8 mouse cellular contexts compared by ENCODE assay signal in genomic region chr2:151535961-151536617, GRCm38 (mm10). TPM values are rescaled to one million over a fixed set of nuclear protein-coding genes. Genes with fewer than 3 reads are reported as not detected.
DNase-seq lines count a peak whose midpoint lies in the region; ATAC-seq and TF ChIP-seq lines count a peak whose summit lies in the region.

No protein-coding gene starts in this region.

- TF ChIP-seq POLR2A in thymus, adult 2 months (IDR thresholded peaks at IDR 0.05; ENCODE audit: control insufficient read depth, extremely low read depth, insufficient read depth, low read length, poor library complexity), result no peak
- TF ChIP-seq POLR2A in small intestine, adult 2 months (IDR thresholded peaks at IDR 0.05; ENCODE audit: low read depth, low read length), result no peak

- H3K4me3 ChIP-seq in thymus, adult 2 months (ENCODE audit: control insufficient read depth, insufficient read depth, low read length), result no peak overlapping the region
- no peak overlapping the region for H3K4me3 ChIP-seq in forebrain, embryonic 10.5 days
- no peak overlapping the region for H3K4me3 ChIP-seq in liver, embryonic 13.5 days (replicated peaks)
- H3K4me3 ChIP-seq in small intestine, adult 2 months (ENCODE audit: low read depth, low read length), result no peak overlapping the region

- H3K36me3 ChIP-seq in thymus, adult 2 months (ENCODE audit: control insufficient read depth, insufficient read depth, low read length), result no peaks in the 10 kb centered on the region
- no peaks in the 10 kb centered on the region for H3K36me3 ChIP-seq in forebrain, embryonic 10.5 days (replicated peaks)
- no peaks in the 10 kb centered on the region for H3K36me3 ChIP-seq in liver, embryonic 13.5 days
- H3K36me3 ChIP-seq in small intestine, adult 2 months (ENCODE audit: control insufficient read depth, insufficient read depth, low read length), result no peaks in the 10 kb centered on the region

- no peaks in the 10 kb centered on the region for H3K9me3 ChIP-seq in forebrain, embryonic 10.5 days
- no peaks in the 10 kb centered on the region for H3K9me3 ChIP-seq in liver, embryonic 13.5 days (replicated peaks)

- no peak overlapping the region for H3K9ac ChIP-seq in liver, embryonic 13.5 days

- TF ChIP-seq CTCF in thymus, adult 2 months (IDR thresholded peaks at IDR 0.05; ENCODE audit: borderline replicate concordance, control insufficient read depth, extremely low read depth, insufficient read depth, low read length, poor library complexity), result no peak
- no peak for TF ChIP-seq CTCF in small intestine, adult 2 months (IDR thresholded peaks at IDR 0.05; ENCODE audit: extremely low read depth, insufficient read length, insufficient replicate concordance, low read depth, low read length)

- ATAC-seq in liver, embryonic 13.5 days (ENCODE audit: low read depth), result 0 out of 2 replicates have a peak, but pooled peaks have one; percentile 32

- peaks cover 27% of the 10 kb centered on the region for H3K4me1 ChIP-seq in thymus, adult 2 months (replicated peaks; ENCODE audit: control insufficient read depth, insufficient read depth, low read length)
- H3K4me1 ChIP-seq in forebrain, embryonic 10.5 days, result peaks cover 13% of the 10 kb centered on the region
- H3K4me1 ChIP-seq in liver, embryonic 13.5 days (replicated peaks), result peaks cover 2% of the 10 kb centered on the region
- peaks cover 4% of the 10 kb centered on the region for H3K4me1 ChIP-seq in small intestine, adult 2 months (ENCODE audit: control insufficient read depth, insufficient read depth, insufficient read length, low read length)

- H3K27ac ChIP-seq in thymus, adult 2 months (ENCODE audit: control insufficient read depth, insufficient read depth, low read length), result peak overlapping the region; percentile 82
- peak overlapping the region; percentile 59 for H3K27ac ChIP-seq in forebrain, embryonic 10.5 days
- H3K27ac ChIP-seq in liver, embryonic 13.5 days, result no peak overlapping the region; the same call in 1 of the 2 replicates
- peak overlapping the region; percentile 27; the same call in 1 of the 2 replicates for H3K27ac ChIP-seq in small intestine, adult 2 months (ENCODE audit: insufficient read depth, low read depth, low read length)

- H3K27me3 ChIP-seq in thymus, adult 2 months (ENCODE audit: control insufficient read depth, insufficient read depth, low read length), result no peaks in the 10 kb centered on the region
- no peaks in the 10 kb centered on the region for H3K27me3 ChIP-seq in forebrain, embryonic 10.5 days (ENCODE audit: poor library complexity, severe bottlenecking)
- no peaks in the 10 kb centered on the region for H3K27me3 ChIP-seq in liver, embryonic 13.5 days
- no peaks in the 10 kb centered on the region for H3K27me3 ChIP-seq in small intestine, adult 2 months (ENCODE audit: control insufficient read depth, insufficient read depth, low read length)

- no peak for DNase-seq in thymus, adult 2 months
- DNase-seq in thymus, postnatal 10 days (ENCODE audit: low spot score in 2 of 2), result no peak
- peak; percentile 35 for DNase-seq in forebrain, embryonic 10.5 days (ENCODE audit: extremely low spot score, low spot score)
- no peak for DNase-seq in liver, embryonic 13.5 days
- no peak for DNase-seq in right cerebral cortex, postnatal 10 days (ENCODE audit: low spot score in 2 of 2)
- DNase-seq in urinary bladder, postnatal 10 days (ENCODE audit: low spot score), result no peak
- DNase-seq in urinary bladder, postnatal 25 days (ENCODE audit: low spot score), result no peak

- H3K4me2 ChIP-seq in liver, embryonic 13.5 days, result no peak overlapping the region

- WGBS in thymus, adult 2 months, result 0% methylated on average over 1 of the region's 1 CpGs
- WGBS in forebrain, embryonic 10.5 days, result 65% methylated on average over 1 of the region's 1 CpGs
- WGBS in liver, embryonic 13.5 days (ENCODE audit: insufficient replicate concordance), result 15% methylated on average over 1 of the region's 1 CpGs
- 17% methylated on average over 1 of the region's 1 CpGs for WGBS in small intestine, adult 2 months

RNA-seq across cellular contexts. Expression of gene Fkbp1a, which starts 6.2 kb away (rescaled TPM):
- 126 and 146 TPM in 2 replicates for polyA plus RNA-seq in thymus, adult 2 months (2012; rRNA removed)
- polyA plus RNA-seq in forebrain, embryonic 10.5 days (2016; fragmentation: Nextera tagmentation; extraction: Ambion mirVana), result 582 and 592 TPM in 2 replicates
- 178 and 198 TPM in 2 replicates for polyA plus RNA-seq in liver, embryonic 13.5 days (2015; fragmentation: Nextera tagmentation; extraction: Ambion mirVana)
- polyA plus RNA-seq in small intestine, adult 2 months (2012; rRNA removed), result 30.6 and 65.0 TPM in 2 replicates

RNA-seq across cellular contexts. Expression of gene Sdcbp2, which starts 36.3 kb away (rescaled TPM):
- 3.5 and 4.6 TPM in 2 replicates for polyA plus RNA-seq in thymus, adult 2 months (2012; rRNA removed)
- polyA plus RNA-seq in forebrain, embryonic 10.5 days (2016; fragmentation: Nextera tagmentation; extraction: Ambion mirVana), result 0.43 and 0.79 TPM in 2 replicates
- 0.25 and 0.33 TPM in 2 replicates for polyA plus RNA-seq in liver, embryonic 13.5 days (2015; fragmentation: Nextera tagmentation; extraction: Ambion mirVana)
- 125 and 228 TPM in 2 replicates for polyA plus RNA-seq in small intestine, adult 2 months (2012; rRNA removed)

RNA-seq across cellular contexts. Expression of gene Nsfl1c, which starts 42.1 kb away (rescaled TPM):
- 64.1 and 79.3 TPM in 2 replicates for polyA plus RNA-seq in thymus, adult 2 months (2012; rRNA removed)
- polyA plus RNA-seq in forebrain, embryonic 10.5 days (2016; fragmentation: Nextera tagmentation; extraction: Ambion mirVana), result 301 and 309 TPM in 2 replicates
- 99.8 and 107 TPM in 2 replicates for polyA plus RNA-seq in liver, embryonic 13.5 days (2015; fragmentation: Nextera tagmentation; extraction: Ambion mirVana)
- 14.4 and 31.1 TPM in 2 replicates for polyA plus RNA-seq in small intestine, adult 2 months (2012; rRNA removed)

Comparison
In these comparisons a context has a peak if more than half of its experiments do, and no peak if none do; other contexts are left out.
1. RNA of gene Sdcbp2, which starts 36.3 kb away (polyA plus RNA-seq): 125 to 228 TPM in small intestine, adult 2 months; 3.5 to 4.6 TPM in thymus, adult 2 months, 0.43 to 0.79 TPM in forebrain, embryonic 10.5 days and 0.25 to 0.33 TPM in liver, embryonic 13.5 days; every median in the first group is over 10 times any median in the second.